Mouse (Mus musculus) stomach, postnatal 0 days (tissue): Measurements from ENCODE around the gene Sec22c. TPM values are rescaled to one million over a fixed set of nuclear protein-coding genes. Genes with fewer than 3 reads are reported as not detected.

Experiments
- ATAC-seq: fragments of 200-750 bp; cut with Nextera tagmentation; 2 replicates; pipeline ENCODE4 v1.8.0; 2017; ENCODE audit not compliant: low FRiP score, low TSS enrichment
- DNase-seq: peaks from one replicate; pipeline ENCODE4 v3.0.0-alpha.2; 2016; ENCODE audit warnings: low spot score
- H3K27ac ChIP-seq: fragments of 300-500 bp; sonication (generic); replicated peaks from 2 replicates; pipeline ENCODE4 v1.5.1; 2014; ENCODE audit warnings: mild to moderate bottlenecking, control low read depth
- H3K27me3 ChIP-seq: fragments of 300-500 bp; sonication (generic); 2 replicates; pipeline ENCODE4 v1.6.1; 2014; ENCODE audit warnings: low read length; ENCODE audit not compliant: control insufficient read depth, insufficient read depth
- H3K36me3 ChIP-seq: fragments of 300-500 bp; sonication (generic); 2 replicates; pipeline ENCODE4 v1.6.1; 2014; ENCODE audit warnings: low read length, mixed read lengths; ENCODE audit not compliant: control insufficient read depth, insufficient read depth
- H3K4me1 ChIP-seq: fragments of 300-500 bp; sonication (generic); replicated peaks from 2 replicates; pipeline ENCODE4 v1.6.1; 2014; ENCODE audit warnings: antibody characterized with exemption; ENCODE audit not compliant: control insufficient read depth, insufficient read depth
- H3K4me2 ChIP-seq: fragments of 300-500 bp; sonication (generic); replicated peaks from 2 replicates; pipeline ENCODE4 v1.6.1; 2014; ENCODE audit warnings: low read depth, mild to moderate bottlenecking, control low read depth, moderate library complexity
- H3K4me3 ChIP-seq: fragments of 300-500 bp; sonication (generic); 2 replicates; pipeline ENCODE4 v1.5.1; 2014; ENCODE audit warnings: low read depth, low read length, control low read depth
- H3K9ac ChIP-seq: fragments of 300-500 bp; sonication (generic); 2 replicates; pipeline ENCODE4 v1.6.1; 2014; ENCODE audit warnings: mild to moderate bottlenecking, low read length, control low read depth, mixed read lengths
- H3K9me3 ChIP-seq: fragments of 300-500 bp; sonication (generic); 2 replicates; pipeline ENCODE4 v1.6.1; 2016; ENCODE audit warnings: low read length; ENCODE audit not compliant: control insufficient read depth
- CTCF ChIP-seq: IDR thresholded peaks from 2 replicates; pipeline ENCODE4 v1.5.1; 2016; ENCODE audit warnings: antibody characterized with exemption, low read depth, mild to moderate bottlenecking, moderate library complexity
- EP300 ChIP-seq: optimal IDR thresholded peaks from 2 replicates; pipeline ENCODE3; 2016; ENCODE audit warnings: antibody characterized with exemption
- WGBS: fragments of 180-500 bp; shearing (Covaris S2); extraction: QIAGEN DNeasy Blood & Tissue Kit; methylation state at CpG from one replicate; pipeline ENCODE4 v1.1.7; 2014; 5-methylcytosine and 5-hydroxymethylcytosine counted together
- polyA plus RNA-seq: library from polyadenylated mRNA; unstranded; fragments of >200 nt; fragmentation: Nextera tagmentation; extraction: Ambion mirVana; gene quantifications from 2 replicates; pipeline ENCODE4 v1.2.1, GENCODE M21; 2015

Sec22c gene
- polyA plus RNA-seq, result 5.0 and 6.8 TPM in 2 replicates

GRCm38 (mm10) chr9:121704646-121705625 is at the start of gene Sec22c:
Gene Sec22c, minus strand, starts transcription at chr9:121705490.
- Histone ChIP-seq H3K4me2 (peak within 1 kb of the TSS; percentile 80), H3K9ac (peak within 1 kb of the TSS; percentile 74), H3K4me1 (peaks cover 6% of the 10 kb centered on the region), H3K36me3 (no peaks in the 10 kb centered on the region), H3K4me3 (peak within 1 kb of the TSS; percentile 81), H3K27ac (peak within 1 kb of the TSS; percentile 87), H3K9me3 (no peaks in the 10 kb centered on the region), H3K27me3 (no peaks in the 10 kb centered on the region)
- ATAC-seq (peak; percentile 95), DNase-seq (peak; percentile 92)
- TF ChIP-seq EP300 (no peak), CTCF (peak; percentile 32; the same call in 1 of the 2 replicates)
- WGBS, result 1% methylated on average over 63 of the region's 69 CpGs

- DNase-seq (no peak), ATAC-seq (no peak)
- Histone ChIP-seq H3K27ac (no peak overlapping the region), H3K27me3 (no peaks in the 10 kb centered on the region), H3K9ac (no peak overlapping the region), H3K4me1 (0 out of 2 replicates have a peak, but pooled peaks cover 5% of the 10 kb centered on the region), H3K4me2 (no peak overlapping the region), H3K9me3 (no peaks in the 10 kb centered on the region), H3K4me3 (no peak overlapping the region), H3K36me3 (peaks cover 31% of the 10 kb centered on the region; the same call in 1 of the 2 replicates)
- TF ChIP-seq CTCF (no peak), EP300 (no peak)
- WGBS, result 84% methylated on average over 3 of the region's 3 CpGs
These were observed 49.3 kb upstream of the Sec22c start for GRCm38 (mm10) chr9:121754624-121755023.

- no peak for DNase-seq
- ATAC-seq, result no peak
- no peak overlapping the region for H3K4me2 ChIP-seq
- no peak overlapping the region for H3K9ac ChIP-seq
- H3K4me1 ChIP-seq, result no peaks in the 10 kb centered on the region
- peaks cover 37% of the 10 kb centered on the region; the same call in 1 of the 2 replicates for H3K36me3 ChIP-seq
- no peaks in the 10 kb centered on the region for H3K27me3 ChIP-seq
- no peak overlapping the region for H3K4me3 ChIP-seq
- WGBS, result 91% methylated on average over 9 of the region's 9 CpGs
- no peaks in the 10 kb centered on the region for H3K9me3 ChIP-seq
- TF ChIP-seq CTCF, result no peak
- TF ChIP-seq EP300, result no peak
- H3K27ac ChIP-seq, result no peak overlapping the region
These were observed 47.5 kb upstream of the Sec22c start for GRCm38 (mm10) chr9:121752774-121753173.

GRCm38 (mm10) chr9:121744051-121744450 is 38.8 kb upstream of the Sec22c start:
- H3K36me3 ChIP-seq, result peaks cover 37% of the 10 kb centered on the region
- no peak for TF ChIP-seq EP300
- no peak for TF ChIP-seq CTCF
- DNase-seq (no peak), ATAC-seq (no peak)
- no peaks in the 10 kb centered on the region for H3K4me1 ChIP-seq
- no peak overlapping the region for H3K27ac ChIP-seq
- 88% methylated on average over 8 of the region's 8 CpGs for WGBS
- no peak overlapping the region for H3K4me2 ChIP-seq
- H3K9me3 ChIP-seq, result no peaks in the 10 kb centered on the region
- no peak overlapping the region for H3K9ac ChIP-seq
- no peaks in the 10 kb centered on the region for H3K27me3 ChIP-seq
- H3K4me3 ChIP-seq, result no peak overlapping the region

GRCm38 (mm10) chr9:121741168-121741567 is 35.9 kb upstream of the Sec22c start:
- ATAC-seq, result no peak
- Histone ChIP-seq H3K36me3 (peaks cover 17% of the 10 kb centered on the region), H3K4me1 (no peaks in the 10 kb centered on the region), H3K27ac (no peak overlapping the region), H3K4me3 (no peak overlapping the region), H3K9me3 (no peaks in the 10 kb centered on the region), H3K27me3 (no peaks in the 10 kb centered on the region), H3K9ac (no peak overlapping the region), H3K4me2 (no peak overlapping the region)
- DNase-seq, result no peak
- 89% methylated on average over 3 of the region's 3 CpGs for whole genome bisulfite sequencing
- TF ChIP-seq CTCF (no peak), EP300 (no peak)

- peaks cover 17% of the 10 kb centered on the region for H3K36me3 ChIP-seq
- no peak overlapping the region for H3K4me2 ChIP-seq
- no peaks in the 10 kb centered on the region for H3K4me1 ChIP-seq
- TF ChIP-seq CTCF (no peak), EP300 (no peak)
- DNase-seq (no peak), ATAC-seq (no peak)
- no peak overlapping the region for H3K27ac ChIP-seq
- WGBS, result 85% methylated on average over 6 of the region's 6 CpGs
- H3K4me3 ChIP-seq, result no peak overlapping the region
- no peaks in the 10 kb centered on the region for H3K27me3 ChIP-seq
- H3K9ac ChIP-seq, result no peak overlapping the region
- H3K9me3 ChIP-seq, result no peaks in the 10 kb centered on the region
These were observed 35.2 kb upstream of the Sec22c start for GRCm38 (mm10) chr9:121740490-121740889.
